Mouse (Mus musculus): ENCODE data around the gene Cnpy2. TPM values are rescaled to one million over a fixed set of nuclear protein-coding genes. Genes with fewer than 3 reads are reported as not detected.
"Not testable (repeated sequence)": the region's sequence is repeated elsewhere in the genome, so short reads cannot be mapped to it uniquely, and the experiment has no call there.

The Cnpy2 gene
- polyA plus RNA-seq (2012; rRNA removed), result 32.0 and 55.9 TPM in 2 replicates

DNA sequence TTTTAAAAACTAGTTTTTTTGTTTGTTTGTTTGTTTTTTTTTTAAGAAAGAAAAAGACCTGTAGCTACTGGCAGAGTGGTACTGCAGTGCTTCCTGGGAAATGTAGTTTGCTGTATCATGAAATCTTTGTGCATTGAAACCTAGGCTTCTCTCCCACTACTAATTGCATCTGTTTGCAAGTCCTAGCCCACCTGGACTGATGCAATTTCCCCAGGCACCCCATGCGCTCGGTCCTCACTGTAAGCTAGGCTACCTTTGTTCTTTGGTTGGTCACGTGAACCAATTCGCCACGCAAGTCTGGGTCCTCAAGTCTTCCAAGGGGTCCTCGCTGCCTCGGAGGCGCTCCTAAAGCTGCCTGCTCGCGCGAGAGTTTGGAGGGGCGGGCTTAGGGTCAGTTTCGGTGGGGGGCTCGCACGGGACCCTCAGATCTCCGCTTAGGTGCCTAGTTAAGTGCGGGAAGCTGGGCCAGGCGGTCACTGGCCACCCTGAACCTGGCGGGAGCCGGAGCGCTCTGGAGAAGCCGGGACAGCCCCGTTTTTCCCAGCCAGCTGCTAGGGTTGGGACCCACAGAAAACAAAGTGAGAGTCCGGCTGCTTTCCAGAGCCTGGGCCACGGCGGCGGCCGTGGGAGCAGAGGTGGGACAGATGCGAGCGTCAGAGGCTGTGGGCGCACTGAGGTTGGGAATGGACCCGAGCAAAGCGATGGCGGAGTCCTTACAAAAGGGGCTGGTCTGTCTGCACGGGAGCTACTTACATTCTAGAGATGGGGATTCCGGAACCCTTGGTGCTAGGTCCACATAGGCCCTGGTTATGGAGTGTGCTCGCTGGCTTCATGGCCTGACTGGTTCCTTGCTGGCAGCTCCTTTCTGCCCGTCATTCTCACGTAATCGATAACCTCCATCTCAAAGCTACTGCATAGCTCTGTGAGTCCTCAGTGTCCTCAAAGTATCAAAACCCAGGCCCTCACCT, at the start of gene Cnpy2:
Gene Cnpy2 (plus strand): TSS at position 319 of the 968 bp plus-strand sequence.
- WGBS, result under 1% methylated on average over 40 of the region's 40 CpGs
- TF ChIP-seq CTCF (IDR thresholded peaks at IDR 0.05; ENCODE audit: insufficient read depth, low read length) (no peak), POLR2A (IDR thresholded peaks at IDR 0.05; ENCODE audit: borderline replicate concordance, extremely low read depth, low read depth, low read length) (peak; percentile 41; the same call in 1 of the 2 replicates)
- DNase-seq, result peak; percentile 89

DNA sequence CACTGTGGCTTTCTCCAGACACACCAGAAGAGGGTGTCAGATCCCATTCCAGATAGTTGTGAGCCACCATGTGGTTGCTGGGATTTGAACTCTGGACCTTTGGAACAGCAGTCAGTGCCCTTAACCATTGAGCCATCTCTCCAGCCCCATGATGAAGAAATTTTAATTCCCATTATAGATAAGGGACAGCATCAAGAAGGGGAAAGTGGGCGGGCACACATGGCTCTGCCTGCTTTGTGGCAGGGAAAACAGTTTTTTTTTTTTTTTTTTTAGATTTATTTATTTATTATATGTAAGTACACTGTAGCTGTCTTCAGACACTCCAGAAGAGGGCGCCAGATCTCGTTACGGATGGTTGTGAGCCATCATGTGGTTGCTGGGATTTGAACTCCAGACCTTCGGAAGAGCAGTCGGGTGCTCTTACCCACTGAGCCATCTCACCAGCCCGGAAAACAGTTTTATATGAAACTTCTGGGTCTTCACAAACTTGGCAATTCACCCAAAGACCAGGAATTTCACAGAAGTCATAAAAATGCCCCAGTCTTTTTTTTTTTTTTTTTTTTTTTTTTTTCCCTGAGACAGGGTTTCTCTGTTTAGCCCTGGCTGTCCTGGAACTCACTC, 49.3 kb upstream of the Cnpy2 start:
- not testable (repeated sequence) for H3K4me3 ChIP-seq (replicated peaks; ENCODE audit: extremely low read depth, low read depth, low read length); H3K4me1 ChIP-seq (ENCODE audit: control insufficient read depth, insufficient read depth, low read length); DNase-seq
- WGBS, result 80% methylated on average over 7 of the region's 7 CpGs

More for the DNA sequence above, at the start of gene Cnpy2:
- no peaks in the 10 kb centered on the region; the same call in 1 of the 2 replicates for H3K4me1 ChIP-seq (ENCODE audit: control insufficient read depth, insufficient read depth, low read length)
- H3K4me3 ChIP-seq (replicated peaks; ENCODE audit: extremely low read depth, low read depth, low read length), result peak within 1 kb of the TSS; percentile 62

DNA sequence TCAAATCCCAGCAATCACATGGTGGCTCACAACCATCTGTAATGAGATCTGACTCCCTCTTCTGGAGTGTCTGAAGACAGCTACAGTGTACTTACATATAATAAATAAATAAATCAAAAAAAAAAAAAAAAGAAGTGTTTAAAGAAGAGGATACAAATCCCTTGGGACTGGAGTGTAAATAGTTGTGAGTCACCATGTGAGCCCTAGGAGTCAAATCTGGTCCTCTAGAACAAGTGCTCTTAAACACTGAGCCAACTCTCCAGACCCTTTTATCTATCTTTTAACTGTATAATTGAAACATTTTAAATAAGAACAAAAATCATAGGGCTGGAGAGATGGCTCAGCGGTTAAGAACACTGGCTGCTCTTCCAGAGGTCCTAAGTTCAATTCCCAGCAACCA, 46.9 kb upstream of the Cnpy2 start:
- H3K4me3 ChIP-seq (replicated peaks; ENCODE audit: extremely low read depth, low read depth, low read length); H3K4me1 ChIP-seq (ENCODE audit: control insufficient read depth, insufficient read depth, low read length); DNase-seq: not testable (repeated sequence)
- 66% methylated on average over 1 of the region's 1 CpGs for WGBS

DNA sequence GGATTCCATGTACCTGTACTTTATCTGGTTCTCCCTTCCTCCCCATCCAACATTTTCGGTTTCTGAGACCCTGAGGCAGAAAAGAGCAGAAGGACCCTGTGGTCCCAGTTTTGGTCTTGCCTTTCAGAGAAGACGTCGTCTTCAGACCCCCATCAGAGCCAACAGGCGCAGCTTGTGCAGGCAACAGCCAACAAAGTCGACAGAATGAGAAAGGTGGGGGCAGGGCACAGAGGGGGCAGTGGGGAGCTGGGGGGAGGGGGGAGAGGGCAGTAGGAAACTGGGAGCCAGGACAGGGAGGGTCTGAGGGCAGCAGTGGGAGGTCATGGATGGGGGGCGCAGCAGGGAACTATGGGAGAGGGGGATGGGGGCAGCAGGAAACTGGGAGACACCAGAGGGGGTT, 44.1 kb upstream of the Cnpy2 start:
- no peak for DNase-seq
- Histone ChIP-seq H3K4me3 (replicated peaks; ENCODE audit: extremely low read depth, low read depth, low read length) (no peak overlapping the region), H3K4me1 (ENCODE audit: control insufficient read depth, insufficient read depth, low read length) (no peaks in the 10 kb centered on the region)
- 72% methylated on average over 6 of the region's 6 CpGs for WGBS
- TF ChIP-seq POLR2A (IDR thresholded peaks at IDR 0.05; ENCODE audit: borderline replicate concordance, extremely low read depth, low read depth, low read length), result no peak
- no peak for TF ChIP-seq CTCF (IDR thresholded peaks at IDR 0.05; ENCODE audit: insufficient read depth, low read length)

DNA sequence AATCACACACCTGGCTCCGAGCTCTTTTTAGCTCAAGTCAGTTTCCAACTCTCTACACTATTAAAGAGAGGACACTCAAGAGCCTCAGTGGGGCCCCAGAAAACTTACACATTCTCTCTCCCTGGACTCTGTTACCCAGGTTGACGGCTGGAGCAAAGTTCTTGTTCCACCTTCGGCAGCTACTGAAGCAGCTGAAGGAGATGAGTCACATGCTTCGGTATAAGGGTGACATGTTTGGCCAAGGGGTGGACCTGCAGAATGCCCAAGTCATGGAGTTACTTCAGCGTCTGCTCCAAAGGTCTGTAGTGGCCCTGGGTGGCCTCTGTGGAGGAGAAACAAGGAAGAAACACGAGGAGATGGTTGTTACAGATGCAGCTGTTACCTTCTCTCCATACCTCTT, 41.3 kb upstream of the Cnpy2 start:
- Histone ChIP-seq H3K4me1 (ENCODE audit: control insufficient read depth, insufficient read depth, low read length) (no peaks in the 10 kb centered on the region), H3K4me3 (replicated peaks; ENCODE audit: extremely low read depth, low read depth, low read length) (no peak overlapping the region)
- TF ChIP-seq CTCF (IDR thresholded peaks at IDR 0.05; ENCODE audit: insufficient read depth, low read length), result no peak
- TF ChIP-seq POLR2A (IDR thresholded peaks at IDR 0.05; ENCODE audit: borderline replicate concordance, extremely low read depth, low read depth, low read length), result no peak
- 82% methylated on average over 6 of the region's 6 CpGs for WGBS
- no peak for DNase-seq

DNA sequence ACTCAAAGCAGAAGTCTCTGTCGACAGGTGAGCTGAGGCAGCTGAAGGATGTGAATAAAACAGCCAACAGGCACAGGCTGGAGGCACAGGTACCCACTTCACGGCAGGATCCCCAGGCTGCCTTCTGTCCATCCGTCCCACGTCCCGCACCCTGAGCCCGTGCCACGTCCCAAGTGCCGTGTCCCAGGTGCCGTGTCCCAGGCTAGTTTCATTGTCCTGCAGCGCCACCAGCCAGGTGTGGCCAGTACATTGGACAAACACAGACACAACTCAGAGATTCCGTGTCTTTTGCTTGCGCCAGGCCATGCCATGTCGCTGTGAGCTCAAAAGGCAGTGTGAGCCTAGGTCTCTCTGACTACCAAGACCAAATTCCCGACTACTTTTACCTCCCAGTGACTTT, 40.6 kb upstream of the Cnpy2 start:
- TF ChIP-seq CTCF (IDR thresholded peaks at IDR 0.05; ENCODE audit: insufficient read depth, low read length) (no peak), POLR2A (IDR thresholded peaks at IDR 0.05; ENCODE audit: borderline replicate concordance, extremely low read depth, low read depth, low read length) (no peak)
- Histone ChIP-seq H3K4me1 (ENCODE audit: control insufficient read depth, insufficient read depth, low read length) (no peaks in the 10 kb centered on the region), H3K4me3 (replicated peaks; ENCODE audit: extremely low read depth, low read depth, low read length) (no peak overlapping the region)
- WGBS, result 90% methylated on average over 14 of the region's 14 CpGs
- no peak for DNase-seq

DNA sequence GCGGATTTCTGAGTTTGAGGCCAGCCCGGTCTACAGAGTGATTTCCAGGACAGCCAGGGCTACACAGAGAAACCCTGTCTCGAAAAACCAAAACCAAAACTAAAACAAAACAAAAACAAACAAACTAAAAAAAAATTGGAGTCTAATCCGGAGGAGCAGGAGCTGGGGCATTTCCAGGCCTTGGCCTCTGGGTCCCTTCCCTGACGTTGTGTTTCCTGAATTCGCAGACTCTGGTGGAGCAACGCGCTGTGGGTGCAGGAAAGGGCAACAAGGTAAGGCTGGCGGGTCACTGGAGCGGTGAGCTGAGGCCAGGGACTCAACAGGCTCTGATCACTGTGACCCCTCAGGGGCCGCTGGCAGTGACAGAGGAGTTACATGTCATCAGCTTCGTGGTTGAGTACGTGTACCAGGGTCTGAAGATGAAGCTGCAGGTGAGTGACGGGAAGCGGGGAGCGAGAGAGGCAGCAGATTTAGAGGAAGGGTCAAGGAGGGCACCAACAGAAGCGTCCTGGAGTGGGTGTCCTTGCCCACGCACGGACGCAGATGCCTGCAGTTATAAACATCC, 39.3 kb upstream of the Cnpy2 start:
- DNase-seq, result no peak
- TF ChIP-seq POLR2A (IDR thresholded peaks at IDR 0.05; ENCODE audit: borderline replicate concordance, extremely low read depth, low read depth, low read length) (no peak), CTCF (IDR thresholded peaks at IDR 0.05; ENCODE audit: insufficient read depth, low read length) (no peak)
- Histone ChIP-seq H3K4me3 (replicated peaks; ENCODE audit: extremely low read depth, low read depth, low read length) (no peak overlapping the region), H3K4me1 (ENCODE audit: control insufficient read depth, insufficient read depth, low read length) (no peaks in the 10 kb centered on the region)
- 73% methylated on average over 20 of the region's 20 CpGs for WGBS

DNA sequence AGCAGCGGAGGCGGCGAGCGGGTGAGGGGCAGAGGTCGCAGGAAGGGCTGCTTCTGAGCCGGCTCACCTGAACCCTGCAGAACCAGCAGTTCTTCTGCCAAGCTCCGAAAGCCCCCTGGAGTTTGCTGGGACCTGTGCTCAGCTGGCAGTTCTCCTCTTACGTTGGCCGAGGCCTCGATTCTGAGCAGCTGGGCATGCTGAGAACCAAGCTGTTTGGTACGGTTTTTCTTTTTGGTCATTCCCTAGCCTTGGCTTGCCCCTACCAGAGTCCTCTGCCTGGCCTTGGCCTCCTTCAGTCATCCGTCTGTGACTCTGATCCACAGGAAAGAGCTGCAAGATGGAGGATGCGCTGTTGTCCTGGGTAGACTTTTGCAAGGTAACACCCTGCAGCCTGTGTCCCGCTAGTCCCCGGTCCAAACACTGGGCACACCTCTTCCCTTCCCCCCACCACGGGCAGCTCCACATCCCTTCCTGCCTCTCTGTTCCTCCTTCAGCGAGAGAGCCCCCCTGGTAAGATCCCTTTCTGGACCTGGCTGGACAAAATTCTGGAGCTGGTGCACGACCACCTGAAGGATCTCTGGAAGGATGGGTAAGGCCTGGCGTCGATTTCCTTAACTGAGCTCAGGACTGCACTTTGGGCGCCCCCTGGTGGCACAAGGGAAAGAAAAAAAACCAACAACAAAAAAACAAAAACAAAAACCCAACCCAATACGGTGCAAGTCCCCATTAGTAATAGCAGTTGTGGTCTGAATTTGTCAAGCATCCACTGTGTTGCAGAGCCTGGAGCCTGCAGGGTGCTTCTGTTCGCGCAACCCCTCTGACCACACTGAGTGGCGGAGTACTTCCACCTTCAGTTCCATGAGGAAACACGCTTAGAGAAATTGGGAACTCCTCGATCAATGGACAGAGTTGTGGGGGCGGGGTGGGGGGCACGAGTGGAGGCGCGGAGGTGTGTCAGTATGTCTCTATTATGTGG, 38.4 kb upstream of the Cnpy2 start:
- TF ChIP-seq POLR2A (IDR thresholded peaks at IDR 0.05; ENCODE audit: borderline replicate concordance, extremely low read depth, low read depth, low read length) (no peak), CTCF (IDR thresholded peaks at IDR 0.05; ENCODE audit: insufficient read depth, low read length) (peak; percentile 64)
- Histone ChIP-seq H3K4me1 (ENCODE audit: control insufficient read depth, insufficient read depth, low read length) (no peaks in the 10 kb centered on the region), H3K4me3 (replicated peaks; ENCODE audit: extremely low read depth, low read depth, low read length) (no peak overlapping the region)
- DNase-seq, result peak; percentile 66
- WGBS, result 62% methylated on average over 31 of the region's 31 CpGs

DNA sequence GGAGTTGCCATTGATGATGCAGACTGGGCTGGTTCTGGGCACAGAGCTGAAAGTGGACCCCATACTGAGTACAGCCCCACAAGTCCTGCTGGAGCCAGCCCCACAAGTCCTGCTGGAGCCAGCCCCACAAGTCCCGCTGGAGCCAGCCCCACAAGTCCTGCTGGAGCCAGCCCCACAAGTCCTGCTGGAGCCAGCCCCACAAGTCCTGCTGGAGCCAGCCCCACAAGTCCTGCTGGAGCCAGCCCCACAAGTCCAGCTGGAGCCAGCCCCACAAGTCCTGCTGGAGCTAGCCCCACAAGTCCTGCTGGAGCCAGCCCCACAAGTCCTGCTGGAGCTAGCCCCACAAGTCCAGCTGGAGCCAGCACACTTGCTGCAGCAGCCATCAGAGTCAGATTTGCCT, 31.7 kb upstream of the Cnpy2 start:
- not testable (repeated sequence) for H3K4me3 ChIP-seq (replicated peaks; ENCODE audit: extremely low read depth, low read depth, low read length); DNase-seq; H3K4me1 ChIP-seq (ENCODE audit: control insufficient read depth, insufficient read depth, low read length)
- 87% methylated on average over 1 of the region's 1 CpGs for WGBS
